Mouse (Mus musculus): ENCODE measurements around the gene Nav2. TPM values are rescaled to one million over a fixed set of nuclear protein-coding genes. Genes with fewer than 3 reads are reported as not detected.

The Nav2 gene
- polyA plus RNA-seq, 1 experiment from 2014 or later, result 12.4 TPM

DNA sequence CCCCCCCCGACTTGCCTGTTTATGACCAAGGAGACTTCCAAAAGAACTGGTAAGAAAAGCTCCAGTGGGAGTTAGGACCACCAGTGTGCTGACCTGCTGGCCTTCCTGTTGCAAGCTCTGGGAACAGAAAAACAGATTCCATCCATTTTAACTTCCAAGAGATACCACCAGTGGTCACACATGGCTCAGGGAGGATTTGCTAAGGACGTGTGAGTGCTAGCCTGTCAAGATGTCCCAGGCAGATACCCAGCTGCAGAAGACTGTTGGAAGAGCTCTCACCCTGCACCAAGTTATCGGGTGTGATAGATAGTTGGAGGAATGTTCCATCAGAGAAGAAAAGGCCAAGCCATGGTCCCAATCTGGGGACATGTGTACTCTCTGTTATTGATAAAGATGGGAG, 633.6 kb downstream of the Nav2 start:
- no peak for ATAC-seq (ENCODE audit: insufficient number of reproducible peaks, insufficient read depth, low FRiP score, low TSS enrichment, low read depth)
- no peaks in the 10 kb centered on the region; the same call in 1 of the 2 replicates for H3K4me1 ChIP-seq (replicated peaks)
- H3K4me2 ChIP-seq, result no peak overlapping the region
- H3K36me3 ChIP-seq, result peaks cover 5% of the 10 kb centered on the region; the same call in 1 of the 2 replicates
- H3K27ac ChIP-seq, result no peak overlapping the region
- H3K27me3 ChIP-seq, result no peaks in the 10 kb centered on the region
- 77% methylated on average over 3 of the region's 3 CpGs for WGBS
- H3K9ac ChIP-seq (replicated peaks), result no peak overlapping the region
- H3K4me3 ChIP-seq (replicated peaks), result no peak overlapping the region
- no peaks in the 10 kb centered on the region for H3K9me3 ChIP-seq

- Histone ChIP-seq H3K4me3 (replicated peaks) (no peak overlapping the region), H3K9me3 (no peaks in the 10 kb centered on the region), H3K9ac (replicated peaks) (no peak overlapping the region), H3K27ac (no peak overlapping the region), H3K27me3 (no peaks in the 10 kb centered on the region), H3K4me1 (replicated peaks) (no peaks in the 10 kb centered on the region; the same call in 1 of the 2 replicates), H3K4me2 (no peak overlapping the region), H3K36me3 (peaks cover 21% of the 10 kb centered on the region; the same call in 1 of the 2 replicates)
- no peak for ATAC-seq (ENCODE audit: insufficient number of reproducible peaks, insufficient read depth, low FRiP score, low TSS enrichment, low read depth)
- WGBS, result 35% methylated on average over 11 of the region's 11 CpGs
Measured at GRCm38 (mm10) chr7:49544775-49545705, 636.5 kb downstream of the Nav2 start.

- no peak overlapping the region for H3K4me3 ChIP-seq (replicated peaks)
- H3K9ac ChIP-seq (replicated peaks), result no peak overlapping the region
- WGBS, result 84% methylated on average over 15 of the region's 15 CpGs
- H3K4me1 ChIP-seq (replicated peaks), result peaks cover 1% of the 10 kb centered on the region; the same call in 1 of the 2 replicates
- no peaks in the 10 kb centered on the region for H3K9me3 ChIP-seq
- H3K27me3 ChIP-seq, result no peaks in the 10 kb centered on the region
- no peak for ATAC-seq (ENCODE audit: insufficient number of reproducible peaks, insufficient read depth, low FRiP score, low TSS enrichment, low read depth)
- peaks cover 21% of the 10 kb centered on the region; the same call in 1 of the 2 replicates for H3K36me3 ChIP-seq
- no peak overlapping the region for H3K27ac ChIP-seq
- no peak overlapping the region for H3K4me2 ChIP-seq
Measured at GRCm38 (mm10) chr7:49545706-49546097, 637.2 kb downstream of the Nav2 start.

DNA sequence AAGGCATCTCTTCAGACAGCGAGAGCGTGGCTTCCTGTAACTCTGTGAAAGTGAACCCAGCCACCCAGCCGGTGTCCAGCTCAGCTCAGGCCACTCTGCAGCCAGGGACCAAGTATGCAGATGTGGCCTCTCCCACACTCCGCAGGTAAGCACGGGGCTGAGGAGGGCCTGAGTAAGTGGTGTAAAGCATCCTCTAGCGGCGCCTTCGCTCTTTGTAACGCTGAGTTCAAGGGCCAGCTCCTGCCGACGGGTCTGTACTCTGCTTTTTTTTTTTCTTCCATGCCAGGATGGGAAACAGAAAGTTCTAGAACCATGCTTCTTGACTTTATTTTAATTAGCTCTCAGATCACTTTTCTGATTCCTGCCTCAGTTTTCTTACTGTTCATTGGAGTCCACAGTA, 639.9 kb downstream of the Nav2 start:
- Histone ChIP-seq H3K4me3 (replicated peaks) (no peak overlapping the region), H3K9me3 (no peaks in the 10 kb centered on the region), H3K36me3 (peaks cover 32% of the 10 kb centered on the region), H3K27ac (no peak overlapping the region), H3K4me1 (replicated peaks) (peaks cover 12% of the 10 kb centered on the region; the same call in 1 of the 2 replicates), H3K9ac (replicated peaks) (no peak overlapping the region), H3K4me2 (no peak overlapping the region), H3K27me3 (no peaks in the 10 kb centered on the region)
- 89% methylated on average over 11 of the region's 11 CpGs for WGBS
- ATAC-seq (ENCODE audit: insufficient number of reproducible peaks, insufficient read depth, low FRiP score, low TSS enrichment, low read depth), result no peak

- WGBS, result 64% methylated on average over 11 of the region's 11 CpGs
- Histone ChIP-seq H3K4me1 (replicated peaks) (peaks cover 35% of the 10 kb centered on the region), H3K27me3 (no peaks in the 10 kb centered on the region), H3K4me3 (replicated peaks) (no peak overlapping the region), H3K36me3 (peaks cover 18% of the 10 kb centered on the region), H3K4me2 (0 out of 2 replicates have a peak overlapping the region, but pooled peaks have one; percentile 13), H3K9me3 (no peaks in the 10 kb centered on the region), H3K27ac (peak overlapping the region; percentile 72), H3K9ac (replicated peaks) (no peak overlapping the region; the same call in 1 of the 2 replicates)
- peak; percentile 24; the same call in 1 of the 2 replicates for ATAC-seq (ENCODE audit: insufficient number of reproducible peaks, insufficient read depth, low FRiP score, low TSS enrichment, low read depth)
Measured at GRCm38 (mm10) chr7:49553236-49553981, 644.9 kb downstream of the Nav2 start.

DNA sequence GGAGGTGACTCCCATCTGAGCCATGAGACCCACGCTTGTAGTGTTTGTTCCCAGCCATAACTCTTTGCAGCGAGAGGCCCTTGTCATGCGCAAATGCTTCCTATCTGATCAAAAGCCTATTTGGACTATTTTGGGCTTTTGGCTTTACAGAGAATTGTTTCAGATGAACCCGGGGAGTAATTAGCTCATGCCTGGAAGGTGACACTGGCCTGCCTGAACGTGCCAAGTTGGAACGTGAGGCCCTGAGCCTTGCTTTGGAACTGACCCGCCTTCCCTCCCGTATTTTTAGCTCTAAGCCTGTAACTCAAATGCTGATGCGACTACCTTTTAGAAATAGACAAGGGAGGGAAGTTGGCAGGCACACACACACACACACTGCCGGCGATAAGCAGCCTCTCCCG, 649.7 kb downstream of the Nav2 start:
- no peak for ATAC-seq (ENCODE audit: insufficient number of reproducible peaks, insufficient read depth, low FRiP score, low TSS enrichment, low read depth)
- 87% methylated on average over 12 of the region's 12 CpGs for WGBS
- Histone ChIP-seq H3K27ac (no peak overlapping the region), H3K27me3 (no peaks in the 10 kb centered on the region), H3K9ac (replicated peaks) (no peak overlapping the region), H3K9me3 (no peaks in the 10 kb centered on the region), H3K36me3 (0 out of 2 replicates have a peak, but pooled peaks cover 4% of the 10 kb centered on the region), H3K4me1 (replicated peaks) (peaks cover 30% of the 10 kb centered on the region), H3K4me2 (no peak overlapping the region), H3K4me3 (replicated peaks) (no peak overlapping the region)

DNA sequence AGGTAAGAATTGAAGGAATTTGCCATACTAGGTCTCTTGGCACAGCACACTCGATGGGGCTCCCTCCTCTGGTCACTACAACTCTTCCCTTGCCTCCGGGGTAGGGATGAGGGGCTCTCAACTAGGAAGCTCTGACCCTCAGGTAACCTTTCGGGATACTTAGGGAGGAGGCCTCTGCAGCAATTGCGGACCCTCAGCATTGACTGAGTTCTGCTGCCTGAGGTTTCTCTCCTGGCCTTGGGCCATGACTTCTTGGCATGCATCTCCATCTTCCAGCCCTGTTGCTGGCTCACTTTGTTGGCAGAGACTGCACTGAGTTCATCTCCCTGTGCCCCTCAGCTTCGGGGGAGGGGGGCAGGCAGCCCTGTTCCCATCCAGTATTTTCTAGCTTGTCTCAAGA, 650.4 kb downstream of the Nav2 start:
- WGBS, result 85% methylated on average over 5 of the region's 5 CpGs
- H3K27ac ChIP-seq, result no peak overlapping the region
- 0 out of 2 replicates have a peak, but pooled peaks cover 4% of the 10 kb centered on the region for H3K36me3 ChIP-seq
- H3K4me1 ChIP-seq (replicated peaks), result peaks cover 24% of the 10 kb centered on the region
- 0 out of 2 replicates have a peak overlapping the region, but pooled peaks have one; percentile 8 for H3K4me2 ChIP-seq
- ATAC-seq (ENCODE audit: insufficient number of reproducible peaks, insufficient read depth, low FRiP score, low TSS enrichment, low read depth), result no peak
- no peaks in the 10 kb centered on the region for H3K9me3 ChIP-seq
- H3K27me3 ChIP-seq, result no peaks in the 10 kb centered on the region
- no peak overlapping the region for H3K9ac ChIP-seq (replicated peaks)
- H3K4me3 ChIP-seq (replicated peaks), result no peak overlapping the region

DNA sequence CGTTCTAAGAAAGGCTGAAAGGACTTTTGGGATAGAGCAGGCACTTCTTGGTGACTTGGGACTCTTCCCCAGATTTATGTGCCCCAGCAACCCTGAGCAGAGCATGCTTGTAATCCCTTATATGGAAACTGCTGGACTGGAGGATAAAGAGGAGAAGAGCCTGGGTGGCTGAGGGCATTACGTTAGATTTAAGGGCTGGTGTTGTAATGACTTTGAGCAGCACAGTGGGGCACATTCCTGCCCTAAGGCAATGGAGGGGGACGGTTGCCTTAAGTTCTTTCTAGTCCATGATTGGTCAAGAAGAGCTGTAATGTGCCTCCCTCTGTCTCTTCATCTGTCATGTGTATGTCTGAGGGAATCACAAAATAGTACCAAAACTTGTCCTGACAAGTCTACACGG, 651.5 kb downstream of the Nav2 start:
- Histone ChIP-seq H3K27me3 (no peaks in the 10 kb centered on the region), H3K9me3 (no peaks in the 10 kb centered on the region), H3K36me3 (0 out of 2 replicates have a peak, but pooled peaks cover 4% of the 10 kb centered on the region), H3K4me1 (replicated peaks) (peaks cover 19% of the 10 kb centered on the region), H3K4me2 (no peak overlapping the region), H3K27ac (no peak overlapping the region), H3K9ac (replicated peaks) (no peak overlapping the region), H3K4me3 (replicated peaks) (no peak overlapping the region)
- 44% methylated on average over 4 of the region's 4 CpGs for WGBS
- ATAC-seq (ENCODE audit: insufficient number of reproducible peaks, insufficient read depth, low FRiP score, low TSS enrichment, low read depth), result no peak

- ATAC-seq (ENCODE audit: insufficient number of reproducible peaks, insufficient read depth, low FRiP score, low TSS enrichment, low read depth), result no peak
- no peaks in the 10 kb centered on the region for H3K27me3 ChIP-seq
- no peak overlapping the region for H3K4me2 ChIP-seq
- H3K9me3 ChIP-seq, result no peaks in the 10 kb centered on the region
- H3K36me3 ChIP-seq, result peaks cover 16% of the 10 kb centered on the region; the same call in 1 of the 2 replicates
- no peak overlapping the region for H3K4me3 ChIP-seq (replicated peaks)
- peaks cover 23% of the 10 kb centered on the region for H3K4me1 ChIP-seq (replicated peaks)
- 72% methylated on average over 4 of the region's 4 CpGs for WGBS
- no peak overlapping the region for H3K27ac ChIP-seq
- H3K9ac ChIP-seq (replicated peaks), result no peak overlapping the region
Measured at GRCm38 (mm10) chr7:49562404-49562803, 653.9 kb downstream of the Nav2 start.

GRCm38 (mm10) chr7:49562851-49563250, 654.3 kb downstream of the Nav2 start:
- ATAC-seq (ENCODE audit: insufficient number of reproducible peaks, insufficient read depth, low FRiP score, low TSS enrichment, low read depth), result no peak
- no peak overlapping the region for H3K4me2 ChIP-seq
- no peak overlapping the region for H3K4me3 ChIP-seq (replicated peaks)
- H3K9me3 ChIP-seq, result no peaks in the 10 kb centered on the region
- no peak overlapping the region for H3K27ac ChIP-seq
- H3K36me3 ChIP-seq, result peaks cover 16% of the 10 kb centered on the region; the same call in 1 of the 2 replicates
- H3K9ac ChIP-seq (replicated peaks), result no peak overlapping the region
- no peaks in the 10 kb centered on the region for H3K27me3 ChIP-seq
- peaks cover 25% of the 10 kb centered on the region for H3K4me1 ChIP-seq (replicated peaks)
- 90% methylated on average over 8 of the region's 8 CpGs for WGBS

- no peaks in the 10 kb centered on the region for H3K27me3 ChIP-seq
- H3K4me2 ChIP-seq, result no peak overlapping the region
- H3K4me1 ChIP-seq (replicated peaks), result peaks cover 22% of the 10 kb centered on the region
- no peaks in the 10 kb centered on the region for H3K9me3 ChIP-seq
- H3K27ac ChIP-seq, result no peak overlapping the region
- 0 out of 2 replicates have a peak overlapping the region, but pooled peaks have one; percentile 12 for H3K9ac ChIP-seq (replicated peaks)
- peaks cover 15% of the 10 kb centered on the region; the same call in 1 of the 2 replicates for H3K36me3 ChIP-seq
- H3K4me3 ChIP-seq (replicated peaks), result no peak overlapping the region
- 88% methylated on average over 11 of the region's 11 CpGs for WGBS
- ATAC-seq (ENCODE audit: insufficient number of reproducible peaks, insufficient read depth, low FRiP score, low TSS enrichment, low read depth), result no peak
Measured at GRCm38 (mm10) chr7:49565084-49565483, 656.6 kb downstream of the Nav2 start.

Measured in limb, embryonic 12.5 days (tissue).